Mouse (Mus musculus) MEL (cell line): ENCODE measurements at regions not wholly inside any gene's neighbourhood (a gene's known extent, or its start where the extent isn't known, plus 50 kb on each side); places are given as distances from the start of the nearest gene placed in this dataset.
A peak's percentile ranks its signal among the peaks of the same experiment; 100 is the strongest.

ENCODE experiments used
- DNase-seq: peaks from one replicate; pipeline ENCODE4 v3.0.0; 2011; ENCODE audit warnings: low read depth, low spot score
- H3K27ac ChIP-seq: 2 replicates; pipeline ENCODE4 v1.5.1; 2012; ENCODE audit warnings: low read depth, mild to moderate bottlenecking, control low read depth, low read length, moderate library complexity; ENCODE audit not compliant: control insufficient read depth
- H3K27me3 ChIP-seq, 2 experiments: fragments of 150-350 bp in 1 of 2; sonication (generic) in 1 of 2; 2 replicates each; pipeline ENCODE4 v1.6.1; 2012; ENCODE audit warnings: low read length in 2 of 2, mild to moderate bottlenecking in 2 of 2, improper control_type of control experiment in 1 of 2, moderate library complexity in 1 of 2; ENCODE audit not compliant: insufficient read depth in 2 of 2, control insufficient read depth in 1 of 2
- H3K36me3 ChIP-seq, 2 experiments: 2 replicates each; pipeline ENCODE4 v1.6.1; 2012 to 2014; ENCODE audit warnings: low read length in 2 of 2, improper control_type of control experiment in 1 of 2, inconsistent platforms in 1 of 2, mild to moderate bottlenecking in 1 of 2; ENCODE audit not compliant: insufficient read depth in 2 of 2, control insufficient read depth in 1 of 2
- H3K4me1 ChIP-seq, 2 experiments: fragments of 150-350 bp in 1 of 2; sonication (generic) in 1 of 2; 2 replicates each; pipeline ENCODE4 v1.6.1; 2012; ENCODE audit warnings: low read length in 2 of 2, improper control_type of control experiment in 1 of 2, mild to moderate bottlenecking in 1 of 2; ENCODE audit not compliant: insufficient read depth in 2 of 2, control insufficient read depth in 1 of 2
- H3K4me3 ChIP-seq, 2 experiments: fragments of 150-350 bp in 1 of 2; sonication (generic) in 1 of 2; 2 replicates each; pipeline ENCODE4 v1.5.1; 2012; ENCODE audit warnings: low read depth in 2 of 2, low read length in 2 of 2, mild to moderate bottlenecking in 2 of 2, moderate library complexity in 2 of 2, control low read depth in 1 of 2, improper control_type of control experiment in 1 of 2; ENCODE audit not compliant: control insufficient read depth in 1 of 2, insufficient read depth in 1 of 2
- H3K79me2 ChIP-seq: 2 replicates; pipeline ENCODE4 v1.6.1; 2012; ENCODE audit warnings: mild to moderate bottlenecking, low read length, moderate library complexity; ENCODE audit not compliant: control insufficient read depth, poor library complexity, insufficient read depth
- H3K9ac ChIP-seq: 2 replicates; pipeline ENCODE4 v1.6.1; 2012; ENCODE audit warnings: low read depth, mild to moderate bottlenecking, control low read depth, low read length, moderate library complexity; ENCODE audit not compliant: control insufficient read depth, poor library complexity, severe bottlenecking
- H3K9me3 ChIP-seq: fragments of 150-350 bp; sonication (generic); replicated peaks from 2 replicates; pipeline ENCODE4 v1.6.1; 2012; ENCODE audit warnings: mild to moderate bottlenecking, low read length, improper control_type of control experiment, moderate library complexity; ENCODE audit not compliant: insufficient read depth
- CHD2 ChIP-seq: IDR thresholded peaks from 2 replicates; pipeline ENCODE4 v1.6.1; 2011; ENCODE audit warnings: low read length, improper control_type of control experiment
- CTCF ChIP-seq, 3 experiments: IDR thresholded peaks in 2 of 3; conservative IDR thresholded peaks in 1 of 3; 2 replicates each; pipeline ENCODE4 v1.5.1; 2011 to 2012; ENCODE audit warnings: low read length in 3 of 3, low read depth in 2 of 3, mild to moderate bottlenecking in 2 of 3, improper control_type of control experiment in 1 of 3, inconsistent platforms in 1 of 3, mixed read lengths in 1 of 3, moderate library complexity in 1 of 3; ENCODE audit not compliant: control insufficient read depth in 1 of 3, insufficient read depth in 1 of 3, poor library complexity in 1 of 3, severe bottlenecking in 1 of 3
- GATA1 ChIP-seq: IDR thresholded peaks from 2 replicates; pipeline ENCODE4 v1.6.1; 2011; ENCODE audit warnings: low read depth, low read length, improper control_type of control experiment
- MAX ChIP-seq: IDR thresholded peaks from 2 replicates; pipeline ENCODE4 v1.6.1; 2011; ENCODE audit warnings: low read length, improper control_type of control experiment
- MAZ ChIP-seq: IDR thresholded peaks from 2 replicates; pipeline ENCODE4 v1.6.1; 2012; ENCODE audit warnings: low read depth, mild to moderate bottlenecking, inconsistent platforms, low read length, improper control_type of control experiment
- MXI1 ChIP-seq: IDR thresholded peaks from 2 replicates; pipeline ENCODE4 v1.6.1; 2011; ENCODE audit warnings: mild to moderate bottlenecking, low read depth, low read length, improper control_type of control experiment
- NELFE ChIP-seq: IDR thresholded peaks from 2 replicates; pipeline ENCODE4 v1.6.1; 2011; ENCODE audit warnings: low read depth, low read length, improper control_type of control experiment
- POLR2A ChIP-seq, 2 experiments: IDR thresholded peaks; 2 replicates each; pipeline ENCODE4 v1.6.1; 2011 to 2012; ENCODE audit warnings: low read length in 2 of 2, mild to moderate bottlenecking in 2 of 2, control low read depth in 1 of 2, improper control_type of control experiment in 1 of 2, low read depth in 1 of 2, moderate library complexity in 1 of 2; ENCODE audit not compliant: control insufficient read depth in 1 of 2, insufficient read depth in 1 of 2, poor library complexity in 1 of 2
- RAD21 ChIP-seq: IDR thresholded peaks from 2 replicates; pipeline ENCODE4 v1.6.1; 2011; ENCODE audit warnings: mild to moderate bottlenecking, low read depth, low read length, improper control_type of control experiment
- RCOR1 ChIP-seq: IDR thresholded peaks from 2 replicates; pipeline ENCODE4 v1.6.1; 2012; ENCODE audit warnings: low read depth, mild to moderate bottlenecking, inconsistent platforms, low read length, improper control_type of control experiment
- SMC3 ChIP-seq: IDR thresholded peaks from 2 replicates; pipeline ENCODE4 v1.6.1; 2011; ENCODE audit warnings: low read depth, low read length, improper control_type of control experiment
- TBP ChIP-seq: IDR thresholded peaks from 2 replicates; pipeline ENCODE4 v1.8.0; 2011; ENCODE audit warnings: low read depth, low read length, improper control_type of control experiment
- ZC3H11A ChIP-seq: IDR thresholded peaks from 2 replicates; pipeline ENCODE4 v1.6.1; 2012; ENCODE audit warnings: low read depth, mild to moderate bottlenecking, inconsistent platforms, low read length, improper control_type of control experiment
- ZMIZ1 ChIP-seq: IDR thresholded peaks from 2 replicates; pipeline ENCODE4 v1.6.1; 2012; ENCODE audit warnings: low read depth, mild to moderate bottlenecking, inconsistent platforms, low read length, improper control_type of control experiment, moderate library complexity

DNA sequence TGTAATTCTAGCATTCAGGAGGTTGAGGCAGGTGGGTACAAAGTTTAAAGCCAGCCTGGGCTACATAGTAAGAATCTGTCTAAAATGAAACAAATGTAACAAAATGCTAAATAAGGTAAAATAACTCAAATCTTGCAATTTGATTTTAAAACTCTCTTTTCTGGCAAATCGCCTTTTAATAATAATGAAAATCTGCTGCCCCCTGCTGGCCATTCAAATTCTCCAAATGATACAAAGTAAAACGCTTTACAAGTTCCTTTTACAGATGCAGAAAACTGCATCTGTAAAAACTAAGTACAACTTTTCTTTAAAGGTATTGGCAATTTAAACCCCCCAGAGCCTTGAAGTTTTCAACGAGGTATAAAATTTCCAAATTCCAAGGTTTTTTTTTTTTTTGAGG is 65.0 kb upstream of the Paip1 start:
- peak; percentile 64 for DNase-seq

DNA sequence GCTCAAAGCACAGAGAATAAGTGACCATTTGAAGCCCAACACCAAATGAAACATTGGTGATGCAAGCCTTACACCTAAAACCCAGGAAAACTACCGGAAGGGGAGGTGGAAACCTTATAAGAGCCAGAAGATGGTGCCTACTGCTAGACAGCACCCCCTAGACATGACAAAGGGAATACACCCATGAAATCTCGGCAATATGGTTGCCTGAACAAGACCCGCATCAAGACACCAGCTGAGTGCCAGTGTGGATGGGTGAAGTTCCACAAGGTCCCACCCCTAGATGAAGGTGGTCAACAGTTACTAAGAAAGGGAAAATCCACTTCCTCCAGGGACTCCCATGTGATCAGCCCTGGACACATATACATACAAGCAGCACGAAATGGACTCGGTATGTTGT is 64.2 kb upstream of the Paip1 start:
- no peaks in the 10 kb centered on the region for H3K27me3 ChIP-seq
- TF ChIP-seq RCOR1 (no peak), CTCF (IDR thresholded peaks at IDR 0.05 in 2 of 3, conservative IDR thresholded peaks at IDR 0.05 in 1 of 3; ENCODE audit: control insufficient read depth in 1 of 3, insufficient read depth in 1 of 3, low read depth in 2 of 3, low read length in 3 of 3, poor library complexity in 1 of 3, severe bottlenecking in 1 of 3) (peak in 1 of 3 experiments; percentile 19; a peak in 1 of 6 replicates), MXI1 (no peak), TBP (no peak), CHD2 (no peak), GATA1 (no peak)
- no peaks in the 10 kb centered on the region for H3K4me1 ChIP-seq

More for the DNA sequence above, 65.0 kb upstream of the Paip1 start:
- no peaks in the 10 kb centered on the region for H3K27me3 ChIP-seq
- no peak overlapping the region for H3K27ac ChIP-seq
- no peaks in the 10 kb centered on the region; a peak in 1 of 4 replicates for H3K36me3 ChIP-seq
- H3K9me3 ChIP-seq = no peaks in the 10 kb centered on the region
- no peaks in the 10 kb centered on the region for H3K4me1 ChIP-seq
- no peak overlapping the region for H3K9ac ChIP-seq
- no peaks in the 10 kb centered on the region for H3K79me2 ChIP-seq
- no peak overlapping the region for H3K4me3 ChIP-seq
- peak; percentile 88 for TF ChIP-seq RAD21
- TF ChIP-seq ZC3H11A = peak; percentile 76
- TF ChIP-seq CTCF (IDR thresholded peaks at IDR 0.05 in 2 of 3, conservative IDR thresholded peaks at IDR 0.05 in 1 of 3; ENCODE audit: control insufficient read depth in 1 of 3, insufficient read depth in 1 of 3, low read depth in 2 of 3, low read length in 3 of 3, poor library complexity in 1 of 3, severe bottlenecking in 1 of 3) = peak; percentile 17 to 77 (median 33); a peak in 4 of 6 replicates
- TF ChIP-seq POLR2A (IDR thresholded peaks at IDR 0.05; ENCODE audit: control insufficient read depth in 1 of 2, insufficient read depth in 1 of 2, low read depth in 1 of 2, low read length in 2 of 2, poor library complexity in 1 of 2) = no peak
- TF ChIP-seq SMC3 = peak; percentile 77
- TF ChIP-seq, all 39 proteins: peak for 4

DNA sequence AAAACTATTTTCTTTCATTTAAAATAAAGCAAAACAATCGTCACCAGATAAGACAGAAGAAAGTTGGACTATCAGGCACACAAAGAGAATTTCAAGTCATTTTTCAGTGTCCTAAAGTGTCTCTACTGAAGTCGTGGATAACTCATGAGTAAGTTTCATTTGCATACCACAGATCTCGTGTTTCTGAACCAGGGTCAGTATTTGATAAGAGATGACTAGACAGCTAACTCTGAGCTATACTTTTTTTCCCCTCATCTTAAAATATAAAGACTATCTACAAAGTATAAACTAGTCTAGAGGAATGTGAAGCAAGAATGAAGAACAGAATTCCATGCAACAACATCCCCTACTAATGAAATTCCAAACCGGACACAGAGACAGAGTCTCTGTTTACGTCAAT is 60.9 kb upstream of the Paip1 start:
- no peaks in the 10 kb centered on the region for H3K79me2 ChIP-seq
- H3K4me1 ChIP-seq = no peaks in the 10 kb centered on the region
- H3K9ac ChIP-seq = no peak overlapping the region
- H3K27ac ChIP-seq = no peak overlapping the region
- no peaks in the 10 kb centered on the region for H3K27me3 ChIP-seq
- no peak overlapping the region for H3K4me3 ChIP-seq
- no peaks in the 10 kb centered on the region for H3K9me3 ChIP-seq
- TF ChIP-seq CTCF (IDR thresholded peaks at IDR 0.05 in 2 of 3, conservative IDR thresholded peaks at IDR 0.05 in 1 of 3; ENCODE audit: control insufficient read depth in 1 of 3, insufficient read depth in 1 of 3, low read depth in 2 of 3, low read length in 3 of 3, poor library complexity in 1 of 3, severe bottlenecking in 1 of 3) = no peak
- TF ChIP-seq GATA1 = no peak
- no peak for TF ChIP-seq ZC3H11A
- no peak for TF ChIP-seq MXI1
- TF ChIP-seq ZMIZ1 = no peak
- TF ChIP-seq MAZ = no peak
- no peak for TF ChIP-seq NELFE
- no peak for TF ChIP-seq MAX
- DNase-seq = no peak
- no peaks in the 10 kb centered on the region; a peak in 1 of 4 replicates for H3K36me3 ChIP-seq

More for the DNA sequence above, 64.2 kb upstream of the Paip1 start:
- H3K4me3 ChIP-seq = no peak overlapping the region
- no peak overlapping the region for H3K27ac ChIP-seq
- H3K79me2 ChIP-seq = no peaks in the 10 kb centered on the region
- no peaks in the 10 kb centered on the region for H3K9me3 ChIP-seq
- peak; percentile 24 for DNase-seq
- H3K9ac ChIP-seq = no peak overlapping the region
- H3K36me3 ChIP-seq = no peaks in the 10 kb centered on the region; a peak in 1 of 4 replicates
